Mouse (Mus musculus) ES-E14 (cell line): ENCODE measurements around the gene Ext2. TPM values are rescaled to one million over a fixed set of nuclear protein-coding genes. Genes with fewer than 3 reads are reported as not detected.

Source experiments
- DNase-seq: peaks from one replicate; pipeline ENCODE4 v3.0.0-alpha.2; 2013; ENCODE audit warnings: low read depth, low spot score
- H3K27ac ChIP-seq: 2 replicates; pipeline ENCODE4 v1.5.1; 2012; ENCODE audit warnings: low read depth, mild to moderate bottlenecking, low read length, moderate library complexity, mixed read lengths; ENCODE audit not compliant: poor library complexity, insufficient read depth, severe bottlenecking
- H3K36me3 ChIP-seq: 2 replicates; pipeline ENCODE4 v1.6.1; 2012; ENCODE audit warnings: mild to moderate bottlenecking, low read length, moderate library complexity, mixed read lengths; ENCODE audit not compliant: control insufficient read depth, poor library complexity, insufficient read depth, severe bottlenecking
- H3K4me1 ChIP-seq, 2 experiments: fragments of 150-350 bp in 1 of 2; sonication (generic) in 1 of 2; 2 replicates each; pipeline ENCODE4 v1.6.1; 2012; ENCODE audit warnings: low read length in 2 of 2, mild to moderate bottlenecking in 1 of 2, mixed read lengths in 1 of 2; ENCODE audit not compliant: control insufficient read depth in 2 of 2, insufficient read depth in 2 of 2, poor library complexity in 1 of 2
- H3K4me3 ChIP-seq, 2 experiments: fragments of 150-350 bp in 1 of 2; sonication (generic) in 1 of 2; 2 replicates each; pipeline ENCODE4 v1.5.1; 2012; ENCODE audit warnings: low read length in 2 of 2, low read depth in 1 of 2, mild to moderate bottlenecking in 1 of 2, mixed read lengths in 1 of 2; ENCODE audit not compliant: insufficient read depth in 1 of 2, poor library complexity in 1 of 2, severe bottlenecking in 1 of 2
- H3K9ac ChIP-seq: 2 replicates; pipeline ENCODE4 v1.6.1; 2012; ENCODE audit warnings: low read depth, mild to moderate bottlenecking, low read length, mixed read lengths; ENCODE audit not compliant: poor library complexity, insufficient read depth, severe bottlenecking
- H3K9me3 ChIP-seq: fragments of 150-350 bp; sonication (generic); 2 replicates; pipeline ENCODE4 v1.6.1; 2012; ENCODE audit warnings: low read depth, mild to moderate bottlenecking, low read length; ENCODE audit not compliant: control insufficient read depth, insufficient read depth
- CHD2 ChIP-seq: IDR thresholded peaks from 2 replicates; pipeline ENCODE4 v1.6.1; 2014; ENCODE audit warnings: mild to moderate bottlenecking, low read depth, low read length, inconsistent platforms
- HCFC1 ChIP-seq: IDR thresholded peaks from 2 replicates; pipeline ENCODE4 v1.6.1; 2012; ENCODE audit warnings: low read length, inconsistent platforms, borderline replicate concordance; ENCODE audit not compliant: insufficient read depth
- MAFK ChIP-seq: IDR thresholded peaks from 2 replicates; pipeline ENCODE4 v1.6.1; 2014; ENCODE audit warnings: mild to moderate bottlenecking, low read depth, low read length, inconsistent platforms; ENCODE audit not compliant: insufficient read depth
- ZC3H11A ChIP-seq: IDR thresholded peaks from 2 replicates; pipeline ENCODE4 v1.6.1; 2012; ENCODE audit warnings: low read depth, mild to moderate bottlenecking, inconsistent platforms, low read length, borderline replicate concordance
- ZNF384 ChIP-seq: IDR thresholded peaks from 2 replicates; pipeline ENCODE4 v1.6.1; 2012; ENCODE audit warnings: low read depth, low read length, inconsistent platforms
- in situ Hi-C, 2 experiments: fragments of 600-800 bp; cut with MboI; formaldehyde crosslinking; loops; one replicate each; pipeline ENCODE4 v1.15.1; 2025; ENCODE audit warnings: low sequenced_read_pairs in 2 of 2, inconsistent platforms in 1 of 2; ENCODE audit not compliant: unreplicated experiment in 2 of 2
- total RNA-seq: library from RNA; depleted of rRNA; stranded (reverse); fragments of 300-350 nt; gene quantifications from 2 replicates; pipeline ENCODE4 v1.2.3, GENCODE M21; 2012

The Ext2 gene
- total RNA-seq, 1 experiment = 49.9 TPM

- peaks cover 0 to 1% of the 10 kb centered on the region in 2 experiments; a peak in 1 of 4 replicates for H3K4me1 ChIP-seq
- no peak overlapping the region for H3K27ac ChIP-seq
- H3K9me3 ChIP-seq = no peaks in the 10 kb centered on the region
- no peaks in the 10 kb centered on the region for H3K36me3 ChIP-seq
- in situ Hi-C loops = no loop called here
- H3K4me3 ChIP-seq = peak overlapping the region; percentile 10 to 43; a peak in 1 of 4 replicates
- TF ChIP-seq CHD2 (no peak), HCFC1 (no peak), MAFK (no peak), ZC3H11A (no peak), ZNF384 (no peak)
- H3K9ac ChIP-seq = no peak overlapping the region
- no peak for DNase-seq
These were observed 176.6 kb downstream of the Ext2 start for GRCm38 (mm10) chr2:93645626-93646320.

GRCm38 (mm10) chr2:93645197-93645596 is 177.2 kb downstream of the Ext2 start:
- in situ Hi-C loops = no loop called here
- Histone ChIP-seq H3K4me1 (peaks cover 0 to 1% of the 10 kb centered on the region in 2 experiments; a peak in 1 of 4 replicates), H3K4me3 (no peak overlapping the region), H3K9ac (no peak overlapping the region), H3K27ac (no peak overlapping the region), H3K9me3 (no peaks in the 10 kb centered on the region), H3K36me3 (no peaks in the 10 kb centered on the region)
- no peak for DNase-seq
- no peak for TF ChIP-seq ZC3H11A
- no peak for TF ChIP-seq MAFK
- no peak for TF ChIP-seq HCFC1
- TF ChIP-seq CHD2 = no peak
- no peak for TF ChIP-seq ZNF384

- Histone ChIP-seq H3K9ac (no peak overlapping the region), H3K36me3 (no peaks in the 10 kb centered on the region), H3K4me3 (no peak overlapping the region), H3K4me1 (peaks cover 0 to 1% of the 10 kb centered on the region in 2 experiments; a peak in 1 of 4 replicates), H3K27ac (no peak overlapping the region), H3K9me3 (no peaks in the 10 kb centered on the region)
- no peak for DNase-seq
- TF ChIP-seq ZNF384 (no peak), ZC3H11A (no peak), CHD2 (no peak), MAFK (no peak), HCFC1 (no peak)
- in situ Hi-C loops = no loop called here
These were observed 177.6 kb downstream of the Ext2 start for GRCm38 (mm10) chr2:93644731-93645130.

GRCm38 (mm10) chr2:93644234-93644633 is 178.1 kb downstream of the Ext2 start:
- H3K4me1 ChIP-seq = peaks cover 0 to 1% of the 10 kb centered on the region in 2 experiments; a peak in 1 of 4 replicates
- no peak for TF ChIP-seq CHD2
- no peak for TF ChIP-seq ZNF384
- no peak for TF ChIP-seq HCFC1
- TF ChIP-seq MAFK = no peak
- no peak for TF ChIP-seq ZC3H11A
- no peak overlapping the region for H3K27ac ChIP-seq
- no peaks in the 10 kb centered on the region for H3K36me3 ChIP-seq
- no peak overlapping the region for H3K9ac ChIP-seq
- DNase-seq = no peak
- no peaks in the 10 kb centered on the region for H3K9me3 ChIP-seq
- H3K4me3 ChIP-seq = no peak overlapping the region
- in situ Hi-C loops = no loop called here

- peaks cover 0 to 1% of the 10 kb centered on the region in 2 experiments; a peak in 1 of 4 replicates for H3K4me1 ChIP-seq
- H3K36me3 ChIP-seq = no peaks in the 10 kb centered on the region
- DNase-seq = no peak
- H3K27ac ChIP-seq = no peak overlapping the region
- in situ Hi-C loops = no loop called here
- TF ChIP-seq ZC3H11A (no peak), ZNF384 (no peak)
- H3K9me3 ChIP-seq = no peaks in the 10 kb centered on the region
- peak overlapping the region in 1 of 2 experiments; percentile 35; a peak in 1 of 4 replicates for H3K4me3 ChIP-seq
- H3K9ac ChIP-seq = no peak overlapping the region
These were observed 179.0 kb downstream of the Ext2 start for GRCm38 (mm10) chr2:93643403-93643780.
